Mouse (Mus musculus) left cerebral cortex, adult 2 months (tissue): ENCODE data around the gene Gars. TPM values are rescaled to one million over a fixed set of nuclear protein-coding genes. Genes with fewer than 3 reads are reported as not detected.

Experiments
- DNase-seq, 2 experiments: peaks; one replicate each; pipeline ENCODE4 v3.0.0; 2021 to 2022; ENCODE audit warnings: low spot score in 2 of 2, mixed read lengths in 1 of 2; ENCODE audit errors: extremely low spot score in 1 of 2
- H3K27ac ChIP-seq: fragments of 200-600 bp; 2 replicates; pipeline ENCODE4 v1.8.1; 2022
- H3K4me3 ChIP-seq: fragments of 200-600 bp; 2 replicates; pipeline ENCODE4 v1.8.1; 2022
- CTCF ChIP-seq: fragments of 200-600 bp; IDR thresholded peaks from 2 replicates; pipeline ENCODE4 v1.8.1; 2022; ENCODE audit warnings: antibody characterized with exemption, mild to moderate bottlenecking, moderate library complexity
- intact Hi-C: fragments of 180-260 bp; cut with DNase I; formaldehyde crosslinking; loops from one replicate; pipeline ENCODE4 v1.15.1; 2025
- long read RNA-seq, 2 experiments: library from polyadenylated mRNA; stranded (forward); transcript quantifications; one replicate each; pipeline ENCODE4 v2.0.0; 2021; ENCODE audit warnings: borderline mapping rate in 2 of 2
- total RNA-seq, 2 experiments: library from RNA; stranded (reverse); gene quantifications; 2 replicates each; pipeline ENCODE4 v1.2.3; 2021

Gene Gars
- 100 to 1,000 TPM; 134 to 142 TPM for total RNA-seq
- long read RNA-seq, experiment 1, transcript Gars-201 (17 exons, 2,380 nt): major isoform, 96 of 114 reads
- long read RNA-seq, experiment 1, partial matches to known transcripts: 8 of 114 reads
- long read RNA-seq, experiment 1, other reads (novel, unspliced or antisense): 10 of 114 reads
- long read RNA-seq, experiment 2, transcript Gars-201 (17 exons, 2,380 nt): major isoform, 60 of 75 reads
- long read RNA-seq, experiment 2, partial matches to known transcripts: 4 of 75 reads
- long read RNA-seq, experiment 2, other reads (novel, unspliced or antisense): 11 of 75 reads

DNA sequence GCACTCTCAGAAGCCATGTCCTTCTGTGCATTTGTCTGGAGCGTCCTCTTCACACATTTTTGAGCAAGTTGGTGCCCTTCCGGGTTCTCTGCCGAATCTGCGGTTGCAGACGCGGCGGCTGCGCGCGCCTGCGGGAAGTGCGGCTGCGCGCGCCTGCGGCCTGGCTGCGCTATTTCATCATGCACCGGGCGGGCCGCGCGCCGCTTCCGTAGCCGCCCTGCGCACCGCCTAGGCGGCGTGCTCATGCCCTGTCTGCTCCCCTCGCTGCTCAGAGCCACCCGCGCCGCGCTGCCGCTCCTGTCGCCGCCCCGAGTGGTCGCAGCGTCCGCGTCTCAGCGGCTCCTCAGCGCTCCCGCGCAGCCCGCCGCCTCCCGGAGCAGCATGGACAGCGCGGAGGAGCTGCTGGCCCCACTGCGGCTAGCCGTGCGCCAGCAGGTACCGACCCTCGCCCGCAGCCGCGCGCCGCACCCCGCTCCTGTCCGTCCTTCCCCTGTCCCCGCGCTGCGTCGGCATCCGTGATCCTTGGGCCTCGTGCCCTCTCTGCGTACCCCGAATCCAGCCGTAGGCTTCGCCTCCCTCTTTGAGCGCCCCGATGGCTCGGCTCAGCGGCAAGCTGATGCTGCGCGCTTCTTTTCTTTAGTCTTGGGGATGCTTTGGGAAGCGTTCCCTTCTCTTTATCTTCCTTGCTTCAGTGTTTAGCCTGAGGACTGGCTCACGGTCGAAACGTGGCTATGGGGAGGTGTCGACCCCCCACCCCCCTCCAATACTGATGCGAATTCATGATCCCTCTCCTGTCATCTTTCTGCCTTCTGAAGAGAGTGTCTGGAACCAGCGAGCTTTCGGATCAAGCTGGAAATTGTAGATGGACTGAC is at the start of gene Gars:
TSS of gene Gars (plus strand) at position 209 of the 872 bp plus-strand sequence.
- TF ChIP-seq CTCF: no peak; the same call in 1 of the 2 replicates
- peak; percentile 90 to 91 for DNase-seq
- Histone ChIP-seq H3K27ac (peak within 1 kb of the TSS; percentile 94), H3K4me3 (peak within 1 kb of the TSS; percentile 79)
- intact Hi-C loops: loop anchor here (5.0 to 10.0 kb wide), 3 partner anchors 129 to 443 kb away; partner anchors contain the start of genes Fkbp14, Plekha8 and Znrf2

DNA sequence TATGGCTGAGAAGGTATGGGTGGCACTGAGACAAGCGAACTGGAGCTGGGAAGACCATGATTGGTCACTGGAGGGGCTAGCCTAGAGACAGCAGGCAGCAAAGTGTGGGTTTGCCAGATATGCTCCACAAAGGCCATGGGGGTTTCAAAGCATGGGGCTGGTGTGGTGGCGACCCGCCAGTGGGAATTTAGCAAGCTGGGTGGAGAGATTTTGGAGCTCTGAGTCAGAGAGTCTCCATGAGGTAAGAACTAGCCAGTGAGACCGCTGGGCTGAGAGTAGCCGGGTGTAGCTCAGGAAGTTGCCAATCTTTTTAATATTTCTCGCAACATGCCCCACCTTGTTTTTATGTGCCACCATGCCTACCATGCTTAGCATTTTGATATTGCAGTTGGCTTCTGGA is 49.7 kb upstream of the Gars start:
- intact Hi-C loops: no loop called here
- no peak for TF ChIP-seq CTCF
- no peak for DNase-seq
- Histone ChIP-seq H3K27ac (no peak overlapping the region), H3K4me3 (no peak overlapping the region)

DNA sequence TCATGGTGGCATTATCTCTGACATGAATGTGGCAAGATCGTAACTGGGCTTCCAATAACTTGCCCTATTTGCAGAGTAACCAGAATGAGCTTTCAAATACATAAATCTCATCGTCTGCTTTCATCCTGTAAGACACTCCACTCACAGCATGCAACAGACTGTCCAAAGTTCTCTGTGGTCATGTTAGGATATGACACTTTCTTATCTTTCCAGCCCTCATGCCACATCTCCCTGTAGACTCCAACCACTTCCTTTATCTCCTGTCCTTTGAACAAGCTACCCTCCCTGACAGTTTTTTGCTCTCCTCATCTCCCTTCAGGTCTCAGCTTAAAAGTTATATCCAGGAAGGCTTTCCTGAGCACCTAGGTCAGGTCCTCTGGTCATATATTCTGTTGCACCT is 46.6 kb upstream of the Gars start:
- Histone ChIP-seq H3K4me3 (no peak overlapping the region), H3K27ac (no peak overlapping the region)
- DNase-seq: no peak
- intact Hi-C loops: loop anchor here (5.0 kb wide), 2 partner anchors 284 to 394 kb away; partner anchors contain the start of genes Fkbp14 and Plekha8
- no peak for TF ChIP-seq CTCF

DNA sequence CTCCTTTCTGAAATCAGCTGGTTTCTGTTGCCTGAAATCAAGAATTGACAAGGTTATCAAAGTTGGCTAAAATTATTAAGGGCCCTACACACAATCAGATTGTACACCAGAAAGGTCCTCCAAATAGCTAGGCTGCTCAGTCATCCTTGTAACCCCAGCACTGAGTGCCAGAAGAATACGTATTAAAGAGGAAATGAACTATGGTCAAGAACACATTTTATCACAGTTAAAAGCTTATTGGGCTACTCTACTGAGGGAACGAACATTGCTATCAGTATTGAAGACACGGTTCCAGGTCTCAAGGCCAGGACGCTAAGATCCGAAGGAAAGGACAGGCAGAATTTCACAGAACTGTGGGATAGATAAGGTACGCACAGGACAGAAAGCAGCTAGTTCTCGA is 45.7 kb upstream of the Gars start:
- Histone ChIP-seq H3K27ac (peak overlapping the region; percentile 89), H3K4me3 (peak overlapping the region; percentile 63)
- DNase-seq: no peak
- no peak for TF ChIP-seq CTCF
- intact Hi-C loops: loop anchor here (2.0 to 5.0 kb wide), 4 partner anchors 75 to 395 kb away; partner anchors contain the start of genes Fkbp14, Plekha8 and Znrf2

DNA sequence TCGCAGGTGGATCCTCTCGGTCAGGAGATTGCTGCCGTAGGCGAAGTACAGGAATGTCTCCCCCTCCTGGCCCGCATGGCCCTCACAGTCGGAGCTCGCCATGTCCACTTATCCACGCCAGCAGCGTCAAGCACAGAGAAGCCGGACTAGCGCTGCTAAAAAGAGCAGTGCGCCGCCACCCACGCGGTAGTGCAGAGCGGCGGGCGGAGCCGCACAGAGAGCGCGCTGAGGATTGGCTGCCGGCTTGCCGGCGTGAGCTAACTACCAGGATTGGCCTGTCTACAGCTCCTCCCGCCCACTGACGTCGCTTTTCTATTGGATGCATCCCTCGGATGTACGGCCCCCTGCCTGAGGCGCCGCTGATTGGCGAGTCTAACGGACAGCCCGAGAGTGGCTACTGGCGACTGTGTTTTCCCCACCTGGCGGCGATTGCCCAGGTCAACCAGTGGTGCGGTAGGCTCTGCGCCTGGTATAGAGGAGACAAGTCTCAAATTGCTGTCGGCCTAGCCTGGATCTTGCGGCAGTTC is 45.0 kb upstream of the Gars start, which contains the start of gene Ggct:
TSS of gene Ggct (minus strand) at position 217 of the 527 bp plus-strand sequence.
- peak within 1 kb of the TSS; percentile 89 for H3K27ac ChIP-seq
- intact Hi-C loops: loop anchor here (2.0 to 5.0 kb wide), 4 partner anchors 76 to 395 kb away; partner anchors contain the start of genes Fkbp14, Plekha8 and Znrf2
- DNase-seq: peak; percentile 95 to 96
- peak within 1 kb of the TSS; percentile 63 for H3K4me3 ChIP-seq
- peak; percentile 54 for TF ChIP-seq CTCF

DNA sequence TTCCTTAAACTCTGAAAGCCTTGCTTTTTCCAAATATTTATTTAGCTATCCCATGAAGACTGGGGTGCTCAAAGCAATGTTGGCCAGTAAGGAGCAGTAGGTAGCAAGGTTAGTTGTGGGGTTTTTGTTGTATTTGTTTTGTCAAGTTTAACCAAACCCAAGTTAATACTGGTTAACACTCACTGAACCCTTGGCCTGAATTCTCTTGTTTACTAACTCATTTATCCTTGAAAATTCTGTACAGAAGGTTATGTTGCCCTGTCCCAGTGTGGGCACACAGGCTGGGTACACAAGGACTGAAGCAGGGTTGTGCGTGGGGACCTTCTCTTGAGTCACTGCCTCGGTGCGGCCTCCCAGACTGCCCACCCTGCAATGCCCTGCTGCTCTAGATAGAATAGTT is 41.4 kb upstream of the Gars start:
- TF ChIP-seq CTCF: no peak
- intact Hi-C loops: no loop called here

DNA sequence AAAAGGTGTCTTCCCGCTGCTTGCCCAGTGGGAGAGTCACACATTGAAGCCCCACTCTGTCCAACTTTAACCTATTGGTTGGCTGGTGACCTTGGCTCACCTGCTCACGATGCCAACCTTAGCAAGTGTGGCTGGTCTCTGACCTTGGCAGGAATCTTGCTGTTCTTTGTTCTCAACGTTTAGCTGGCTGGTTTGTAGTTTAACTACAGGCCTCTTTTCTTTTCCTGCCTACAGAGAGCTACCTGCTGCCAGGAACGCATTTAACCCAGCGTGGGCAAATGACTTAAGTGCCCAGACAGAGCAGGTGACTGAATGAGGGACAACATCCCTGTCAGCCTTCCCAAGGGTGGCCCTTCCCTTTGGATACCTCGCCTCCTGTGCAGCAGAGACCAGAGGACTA is 40.1 kb upstream of the Gars start:
- H3K27ac ChIP-seq: no peak overlapping the region

More for the DNA sequence above, 41.4 kb upstream of the Gars start:
- no peak overlapping the region for H3K4me3 ChIP-seq
- H3K27ac ChIP-seq: no peak overlapping the region
- no peak for DNase-seq

DNA sequence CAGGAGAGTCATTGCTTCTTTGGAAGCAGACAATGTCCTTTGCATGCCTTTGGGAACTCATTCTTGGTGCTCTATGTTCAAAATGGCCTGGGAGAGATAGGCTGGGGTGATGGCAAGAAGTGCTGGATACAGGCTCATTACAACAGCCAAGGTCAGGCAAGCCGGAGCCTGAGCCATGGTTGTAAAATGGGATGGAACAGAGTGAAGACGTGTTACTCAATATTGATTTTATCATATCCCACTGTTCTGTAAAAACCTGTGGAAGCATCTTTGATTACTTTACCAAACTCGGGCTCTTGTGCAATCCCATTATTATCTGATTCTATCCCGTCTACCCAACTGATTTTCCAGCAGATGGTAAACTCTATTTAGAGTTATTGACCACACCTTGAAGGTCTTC is 36.5 kb upstream of the Gars start:
- no peak for DNase-seq
- intact Hi-C loops: no loop called here
- Histone ChIP-seq H3K27ac (no peak overlapping the region), H3K4me3 (no peak overlapping the region)
- no peak for TF ChIP-seq CTCF

More for the DNA sequence above, 40.1 kb upstream of the Gars start:
- TF ChIP-seq CTCF: no peak
- no peak for DNase-seq
- intact Hi-C loops: no loop called here
- H3K4me3 ChIP-seq: no peak overlapping the region

DNA sequence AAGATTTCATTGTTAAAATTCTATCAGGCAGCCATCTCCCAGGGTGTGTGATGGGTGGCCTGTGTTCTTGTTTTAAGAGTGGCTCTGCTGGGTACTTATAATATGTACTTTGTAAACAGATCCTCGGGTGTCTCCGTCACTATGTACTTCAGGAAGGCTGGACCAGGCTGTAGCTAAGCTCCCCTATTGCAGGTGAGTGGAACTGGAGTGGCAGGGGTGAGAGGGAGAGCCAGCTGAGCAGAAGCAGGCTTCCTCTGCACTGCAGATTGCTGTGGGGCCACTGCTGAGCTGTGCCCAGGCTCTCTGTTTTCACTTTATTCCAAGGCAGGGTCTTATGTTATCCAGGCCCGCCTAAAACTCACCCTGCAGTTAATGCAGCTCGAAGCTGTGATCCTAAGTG is 35.4 kb upstream of the Gars start:
- no peak overlapping the region for H3K27ac ChIP-seq
- DNase-seq: no peak
- TF ChIP-seq CTCF: no peak
- intact Hi-C loops: no loop called here
- H3K4me3 ChIP-seq: no peak overlapping the region

DNA sequence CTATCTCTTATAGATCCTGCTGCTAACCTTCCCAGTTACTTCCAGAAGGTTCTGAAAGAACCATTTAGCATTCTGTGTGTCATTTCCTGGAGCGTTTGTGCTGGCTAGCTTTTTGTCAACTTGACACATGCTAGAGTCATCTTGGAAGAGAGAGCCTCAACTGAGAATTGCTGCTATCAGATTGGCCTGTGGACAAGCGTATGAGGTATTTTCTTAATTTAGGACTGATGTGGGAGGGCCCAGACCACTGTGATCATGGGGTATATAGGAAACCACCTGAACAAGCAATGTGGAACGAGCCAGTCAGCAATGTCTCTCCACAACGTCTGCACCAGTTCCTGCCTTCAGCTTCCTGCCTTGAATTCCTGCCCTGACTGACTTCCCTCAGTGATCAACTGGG is 34.2 kb upstream of the Gars start:
- Histone ChIP-seq H3K4me3 (no peak overlapping the region), H3K27ac (no peak overlapping the region)
- TF ChIP-seq CTCF: no peak
- DNase-seq: no peak
- intact Hi-C loops: no loop called here

DNA sequence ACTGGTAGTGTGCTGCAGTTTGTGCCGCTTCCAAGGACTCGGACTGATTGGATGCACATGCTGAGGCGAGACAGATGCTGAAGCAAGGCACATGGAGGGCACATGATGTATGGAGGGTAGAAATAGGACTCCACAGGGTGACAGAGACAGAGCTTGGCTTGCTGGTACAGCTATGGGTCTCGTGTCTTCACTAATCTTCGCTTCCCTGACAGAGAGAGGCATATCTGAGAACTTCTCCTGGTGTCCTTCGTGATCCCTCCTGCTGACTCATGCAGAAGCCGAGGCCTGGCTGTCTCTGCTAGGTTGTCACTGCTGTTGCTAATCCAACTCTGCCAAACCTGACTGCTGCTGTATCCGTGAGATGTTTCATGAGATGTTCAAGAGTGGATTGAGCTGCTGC is 29.4 kb upstream of the Gars start:
- intact Hi-C loops: no loop called here
- no peak overlapping the region for H3K4me3 ChIP-seq
- no peak for TF ChIP-seq CTCF
- H3K27ac ChIP-seq: no peak overlapping the region
- DNase-seq: no peak
